Mouse (Mus musculus): ENCODE data around the gene Mertk.

The Mertk gene

GRCm38 (mm10) chr2:128722106-128722710, 23.5 kb downstream of the Mertk start:
- no peak for DNase-seq (ENCODE audit: low spot score in 2 of 2)

- no peak for DNase-seq (ENCODE audit: low spot score in 2 of 2)
Measured at GRCm38 (mm10) chr2:128726067-128726466, 27.3 kb downstream of the Mertk start.

- no peak for DNase-seq (ENCODE audit: low spot score in 2 of 2)
Measured at GRCm38 (mm10) chr2:128726626-128727025, 27.9 kb downstream of the Mertk start.

GRCm38 (mm10) chr2:128727552-128727951, 28.8 kb downstream of the Mertk start:
- DNase-seq (ENCODE audit: low spot score in 2 of 2): no peak

GRCm38 (mm10) chr2:128728066-128728465, 29.3 kb downstream of the Mertk start:
- no peak for DNase-seq (ENCODE audit: low spot score in 2 of 2)

GRCm38 (mm10) chr2:128729141-128729540, 30.4 kb downstream of the Mertk start:
- DNase-seq (ENCODE audit: low spot score in 2 of 2): no peak

GRCm38 (mm10) chr2:128731514-128731913, 32.8 kb downstream of the Mertk start:
- no peak for DNase-seq (ENCODE audit: low spot score in 2 of 2)

GRCm38 (mm10) chr2:128731951-128732350, 33.2 kb downstream of the Mertk start:
- no peak for DNase-seq (ENCODE audit: low spot score in 2 of 2)

- no peak for DNase-seq (ENCODE audit: low spot score in 2 of 2)
Measured at GRCm38 (mm10) chr2:128735089-128735488, 36.3 kb downstream of the Mertk start.

GRCm38 (mm10) chr2:128737051-128737450, 38.3 kb downstream of the Mertk start:
- no peak for DNase-seq (ENCODE audit: low spot score in 2 of 2)

- DNase-seq (ENCODE audit: low spot score in 2 of 2): no peak
Measured at GRCm38 (mm10) chr2:128737796-128738195, 39.0 kb downstream of the Mertk start.

GRCm38 (mm10) chr2:128738725-128739258, 40.0 kb downstream of the Mertk start:
- no peak for DNase-seq (ENCODE audit: low spot score in 2 of 2)

- no peak for DNase-seq (ENCODE audit: low spot score in 2 of 2)
Measured at GRCm38 (mm10) chr2:128745879-128746620, 47.3 kb downstream of the Mertk start.

GRCm38 (mm10) chr2:128746621-128747151, 47.9 kb downstream of the Mertk start:
- DNase-seq (ENCODE audit: low spot score in 2 of 2): no peak

GRCm38 (mm10) chr2:128747433-128748028, 48.8 kb downstream of the Mertk start:
- no peak for DNase-seq (ENCODE audit: low spot score in 2 of 2)

GRCm38 (mm10) chr2:128748171-128748570, 49.4 kb downstream of the Mertk start:
- DNase-seq (ENCODE audit: low spot score in 2 of 2): no peak

- DNase-seq (ENCODE audit: low spot score in 2 of 2): no peak
Measured at GRCm38 (mm10) chr2:128751030-128751429, 52.3 kb downstream of the Mertk start.

- no peak for DNase-seq (ENCODE audit: low spot score in 2 of 2)
Measured at GRCm38 (mm10) chr2:128753295-128753873, 54.6 kb downstream of the Mertk start.

- no peak for DNase-seq (ENCODE audit: low spot score in 2 of 2)
Measured at GRCm38 (mm10) chr2:128755149-128755691, 56.5 kb downstream of the Mertk start.

- no peak for DNase-seq (ENCODE audit: low spot score in 2 of 2)
Measured at GRCm38 (mm10) chr2:128758724-128759340, 60.1 kb downstream of the Mertk start.

- DNase-seq (ENCODE audit: low spot score in 2 of 2): no peak
Measured at GRCm38 (mm10) chr2:128762008-128762407, 63.3 kb downstream of the Mertk start.

Measured in urinary bladder, postnatal 4 days (tissue).